Mouse (Mus musculus): ENCODE measurements around the gene Dhdds. TPM values are rescaled to one million over a fixed set of nuclear protein-coding genes. Genes with fewer than 3 reads are reported as not detected.
"Not testable (repeated sequence)": the region's sequence is repeated elsewhere in the genome, so short reads cannot be mapped to it uniquely, and the experiment has no call there.

Gene Dhdds
- polyA plus RNA-seq, 1 experiment from 2014 or later = 23.1 TPM

GRCm38 (mm10) chr4:133994697-133995096, 6.0 kb downstream of the Dhdds start:
- H3K4me2 ChIP-seq (replicated peaks; ENCODE audit: low read depth) = no peak overlapping the region
- TF ChIP-seq CTCF (IDR thresholded peaks at IDR 0.05; ENCODE audit: low read depth) (no peak), EP300 (optimal IDR thresholded peaks at IDR 0.05) (no peak)
- H3K27ac ChIP-seq (replicated peaks) = no peak overlapping the region
- DNase-seq (ENCODE audit: low spot score) (no peak), ATAC-seq (ENCODE audit: low FRiP score, low TSS enrichment) (no peak)
- no peak overlapping the region for H3K9ac ChIP-seq (ENCODE audit: low read length)
- 90% methylated on average over 8 of the region's 8 CpGs for WGBS
- no peak overlapping the region for H3K4me3 ChIP-seq (ENCODE audit: low read depth, low read length)
- no peaks in the 10 kb centered on the region for H3K9me3 ChIP-seq (ENCODE audit: control insufficient read depth, low read length)
- H3K36me3 ChIP-seq (ENCODE audit: control insufficient read depth, insufficient read depth, low read length) = peaks cover 26% of the 10 kb centered on the region
- no peaks in the 10 kb centered on the region for H3K27me3 ChIP-seq (ENCODE audit: control insufficient read depth, insufficient read depth, low read length)
- no peaks in the 10 kb centered on the region for H3K4me1 ChIP-seq (replicated peaks; ENCODE audit: control insufficient read depth, insufficient read depth)

GRCm38 (mm10) chr4:133991087-133991660, 9.5 kb downstream of the Dhdds start:
- H3K36me3 ChIP-seq (ENCODE audit: control insufficient read depth, insufficient read depth, low read length) = peaks cover 26% of the 10 kb centered on the region
- no peak for TF ChIP-seq EP300 (optimal IDR thresholded peaks at IDR 0.05)
- no peak for TF ChIP-seq CTCF (IDR thresholded peaks at IDR 0.05; ENCODE audit: low read depth)
- H3K4me3 ChIP-seq (ENCODE audit: low read depth, low read length) = no peak overlapping the region
- no peak for ATAC-seq (ENCODE audit: low FRiP score, low TSS enrichment)
- H3K4me2 ChIP-seq (replicated peaks; ENCODE audit: low read depth) = no peak overlapping the region
- no peak overlapping the region for H3K9ac ChIP-seq (ENCODE audit: low read length)
- H3K27me3 ChIP-seq (ENCODE audit: control insufficient read depth, insufficient read depth, low read length) = no peaks in the 10 kb centered on the region
- no peak for DNase-seq (ENCODE audit: low spot score)
- no peaks in the 10 kb centered on the region for H3K9me3 ChIP-seq (ENCODE audit: control insufficient read depth, low read length)
- WGBS = 89% methylated on average over 13 of the region's 13 CpGs
- no peak overlapping the region for H3K27ac ChIP-seq (replicated peaks)
- H3K4me1 ChIP-seq (replicated peaks; ENCODE audit: control insufficient read depth, insufficient read depth) = no peaks in the 10 kb centered on the region

- Histone ChIP-seq H3K36me3 (ENCODE audit: control insufficient read depth, insufficient read depth, low read length) (peaks cover 30% of the 10 kb centered on the region), H3K9ac (ENCODE audit: low read length) (no peak overlapping the region), H3K4me2 (replicated peaks; ENCODE audit: low read depth) (no peak overlapping the region), H3K27ac (replicated peaks) (no peak overlapping the region), H3K9me3 (ENCODE audit: control insufficient read depth, low read length) (no peaks in the 10 kb centered on the region), H3K4me1 (replicated peaks; ENCODE audit: control insufficient read depth, insufficient read depth) (no peaks in the 10 kb centered on the region), H3K27me3 (ENCODE audit: control insufficient read depth, insufficient read depth, low read length) (no peaks in the 10 kb centered on the region), H3K4me3 (ENCODE audit: low read depth, low read length) (no peak overlapping the region)
- DNase-seq (ENCODE audit: low spot score) (no peak), ATAC-seq (ENCODE audit: low FRiP score, low TSS enrichment) (no peak)
- TF ChIP-seq EP300 (optimal IDR thresholded peaks at IDR 0.05) (no peak), CTCF (IDR thresholded peaks at IDR 0.05; ENCODE audit: low read depth) (peak; percentile 42)
- 57% methylated on average over 4 of the region's 4 CpGs for WGBS
Measured at GRCm38 (mm10) chr4:133990035-133990434, 10.7 kb downstream of the Dhdds start.

GRCm38 (mm10) chr4:133988289-133988688, 12.4 kb downstream of the Dhdds start:
- H3K27me3 ChIP-seq (ENCODE audit: control insufficient read depth, insufficient read depth, low read length); H3K4me2 ChIP-seq (replicated peaks; ENCODE audit: low read depth); DNase-seq (ENCODE audit: low spot score); ATAC-seq (ENCODE audit: low FRiP score, low TSS enrichment); H3K9me3 ChIP-seq (ENCODE audit: control insufficient read depth, low read length); H3K4me3 ChIP-seq (ENCODE audit: low read depth, low read length); H3K9ac ChIP-seq (ENCODE audit: low read length); H3K4me1 ChIP-seq (replicated peaks; ENCODE audit: control insufficient read depth, insufficient read depth); H3K27ac ChIP-seq (replicated peaks): not testable (repeated sequence)
- WGBS = 78% methylated on average over 6 of the region's 8 CpGs
- H3K36me3 ChIP-seq (ENCODE audit: control insufficient read depth, insufficient read depth, low read length) = peaks cover 24% of the 10 kb centered on the region

- H3K4me2 ChIP-seq (replicated peaks; ENCODE audit: low read depth) = no peak overlapping the region
- H3K9ac ChIP-seq (ENCODE audit: low read length) = no peak overlapping the region
- no peak overlapping the region for H3K27ac ChIP-seq (replicated peaks)
- no peaks in the 10 kb centered on the region for H3K9me3 ChIP-seq (ENCODE audit: control insufficient read depth, low read length)
- ATAC-seq (ENCODE audit: low FRiP score, low TSS enrichment) = no peak
- WGBS = 89% methylated on average over 13 of the region's 13 CpGs
- no peak for DNase-seq (ENCODE audit: low spot score)
- peaks cover 11% of the 10 kb centered on the region for H3K36me3 ChIP-seq (ENCODE audit: control insufficient read depth, insufficient read depth, low read length)
- H3K27me3 ChIP-seq (ENCODE audit: control insufficient read depth, insufficient read depth, low read length) = no peaks in the 10 kb centered on the region
- no peak for TF ChIP-seq EP300 (optimal IDR thresholded peaks at IDR 0.05)
- no peak for TF ChIP-seq CTCF (IDR thresholded peaks at IDR 0.05; ENCODE audit: low read depth)
- no peaks in the 10 kb centered on the region for H3K4me1 ChIP-seq (replicated peaks; ENCODE audit: control insufficient read depth, insufficient read depth)
- no peak overlapping the region for H3K4me3 ChIP-seq (ENCODE audit: low read depth, low read length)
Measured at GRCm38 (mm10) chr4:133982936-133983335, 17.8 kb downstream of the Dhdds start.

GRCm38 (mm10) chr4:133980496-133980895, 20.2 kb downstream of the Dhdds start:
- Histone ChIP-seq H3K9ac (ENCODE audit: low read length) (no peak overlapping the region), H3K27ac (replicated peaks) (no peak overlapping the region), H3K9me3 (ENCODE audit: control insufficient read depth, low read length) (no peaks in the 10 kb centered on the region), H3K36me3 (ENCODE audit: control insufficient read depth, insufficient read depth, low read length) (peaks cover 13% of the 10 kb centered on the region), H3K4me1 (replicated peaks; ENCODE audit: control insufficient read depth, insufficient read depth) (no peaks in the 10 kb centered on the region), H3K4me2 (replicated peaks; ENCODE audit: low read depth) (no peak overlapping the region), H3K4me3 (ENCODE audit: low read depth, low read length) (no peak overlapping the region), H3K27me3 (ENCODE audit: control insufficient read depth, insufficient read depth, low read length) (no peaks in the 10 kb centered on the region)
- DNase-seq (ENCODE audit: low spot score) (no peak), ATAC-seq (ENCODE audit: low FRiP score, low TSS enrichment) (no peak)
- no peak for TF ChIP-seq EP300 (optimal IDR thresholded peaks at IDR 0.05)
- 77% methylated on average over 5 of the region's 5 CpGs for WGBS

All from stomach, postnatal 0 days (tissue).